Mouse (Mus musculus): ENCODE measurements around the gene Capn1. TPM values are rescaled to one million over a fixed set of nuclear protein-coding genes. Genes with fewer than 3 reads are reported as not detected.
"Not testable (repeated sequence)": the region's sequence is repeated elsewhere in the genome, so short reads cannot be mapped to it uniquely, and the experiment has no call there.

Capn1 gene
- 10 to 100 TPM; 31.6 to 35.5 TPM for total RNA-seq (2021)
- long read RNA-seq, experiment 1, partial matches to known transcripts: 2 of 46 reads
- long read RNA-seq, experiment 1, other reads (novel, unspliced or antisense): 44 of 46 reads
- long read RNA-seq, experiment 2, partial matches to known transcripts: 7 of 26 reads
- long read RNA-seq, experiment 2, other reads (novel, unspliced or antisense): 19 of 26 reads

DNA sequence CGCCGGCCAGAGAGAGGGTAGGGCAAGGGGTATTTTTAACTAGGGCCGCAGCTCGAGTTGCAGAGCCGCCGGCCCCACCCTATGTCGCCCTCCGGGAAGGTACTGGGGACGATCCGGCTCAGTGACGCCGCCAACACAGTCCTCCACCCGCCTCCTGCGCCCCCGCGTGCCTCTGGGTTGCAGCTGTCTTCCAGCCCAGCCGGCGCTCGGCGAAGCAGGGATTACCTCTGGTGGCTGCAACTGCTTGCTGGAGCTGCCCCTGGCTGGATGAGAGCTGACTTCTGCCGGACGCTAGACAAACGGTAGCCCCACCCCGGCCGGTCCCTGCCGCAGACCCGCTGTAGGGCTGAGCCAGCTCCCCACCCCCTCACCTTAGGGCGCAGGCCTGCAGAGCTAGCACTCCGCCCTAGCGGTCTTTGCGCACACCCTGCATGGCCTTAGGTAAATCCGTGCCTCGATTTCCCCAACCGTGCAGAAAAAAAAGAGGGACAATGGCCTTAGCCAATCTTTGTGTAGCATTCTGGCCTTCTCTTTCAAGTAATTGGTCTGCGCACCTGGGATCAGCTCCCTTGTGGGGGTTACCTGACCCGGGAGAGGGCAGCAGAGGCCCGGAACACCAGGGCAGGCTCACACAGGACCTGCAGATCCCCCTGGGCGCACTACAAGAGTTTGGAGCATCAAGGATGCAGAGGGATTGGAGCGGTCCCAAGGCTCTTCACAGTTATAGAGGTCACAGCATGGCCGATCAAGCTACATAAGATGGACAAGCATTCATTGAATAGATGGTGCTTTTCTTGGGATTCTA lies at the start of gene Capn1:
Gene Capn1, minus strand, starts transcription at position 387 of the 805 bp plus-strand sequence.
- DNase-seq (ENCODE audit: low spot score in 2 of 2): peak; percentile 69 to 70

- DNase-seq (ENCODE audit: low spot score in 2 of 2): no peak
These were observed 47.4 kb upstream of the Capn1 start for GRCm38 (mm10) chr19:6063081-6063480.

- no peak for DNase-seq (ENCODE audit: low spot score in 2 of 2)
These were observed 46.7 kb upstream of the Capn1 start for GRCm38 (mm10) chr19:6062418-6062817.

- no peak for DNase-seq (ENCODE audit: low spot score in 2 of 2)
These were observed 46.1 kb upstream of the Capn1 start for GRCm38 (mm10) chr19:6061641-6062302.

- DNase-seq (ENCODE audit: low spot score in 2 of 2): peak; percentile 86 to 87
These were observed 45.4 kb upstream of the Capn1 start, which contains the start of gene Znhit2 for GRCm38 (mm10) chr19:6061021-6061533. Gene Znhit2 (plus strand): TSS chr19:6061192.

GRCm38 (mm10) chr19:6058966-6059365 lies 43.3 kb upstream of the Capn1 start:
- DNase-seq (ENCODE audit: low spot score in 2 of 2): peak in 1 of 2 experiments; percentile 18

- DNase-seq (ENCODE audit: low spot score in 2 of 2): peak in 1 of 2 experiments; percentile 15
These were observed 42.8 kb upstream of the Capn1 start for GRCm38 (mm10) chr19:6058513-6058912.

DNA sequence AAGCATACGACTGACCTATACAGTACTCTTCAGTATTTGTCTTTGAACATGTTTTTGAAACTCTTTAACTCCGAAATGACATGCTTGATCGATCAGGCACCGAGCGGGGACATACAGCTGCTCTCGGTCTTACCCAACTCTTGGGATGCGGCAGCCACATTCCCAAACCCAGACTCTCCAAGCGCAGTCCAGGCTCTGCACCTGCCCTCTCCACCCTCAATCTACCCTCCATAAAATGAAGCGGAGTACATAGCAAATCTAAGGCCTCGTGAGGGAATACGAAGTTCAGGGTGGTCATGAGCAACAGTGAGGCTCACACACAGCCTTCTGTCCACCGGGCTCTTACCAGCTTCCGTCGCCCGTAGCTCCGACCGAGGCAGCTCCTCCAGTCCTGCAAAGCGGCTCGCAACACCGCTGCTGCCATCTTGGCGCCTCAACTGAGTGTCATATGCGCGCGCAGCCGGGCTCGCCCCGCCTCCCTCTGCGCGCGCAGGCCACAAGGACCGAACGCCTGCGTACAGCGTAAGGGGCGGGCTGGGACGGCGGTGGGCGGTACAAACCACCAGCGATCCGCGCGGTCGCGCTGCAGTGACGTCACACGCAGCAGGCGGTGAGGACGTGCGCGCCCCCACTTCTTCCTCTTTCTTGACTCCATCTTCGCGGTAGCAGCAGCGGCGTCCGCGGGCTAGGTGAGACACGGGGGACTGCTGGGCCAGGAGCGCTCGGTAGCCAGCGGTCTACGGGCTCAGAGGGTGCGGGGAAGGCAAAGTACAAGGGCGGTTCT lies 41.8 kb upstream of the Capn1 start, which contains the start of the genes Mrpl49 and Fau:
Gene Mrpl49, minus strand, starts transcription at position 473 of the 784 bp plus-strand sequence.
Gene Fau, plus strand, starts transcription at position 532 of the 784 bp plus-strand sequence.
- peak; percentile 98 to 99 for DNase-seq (ENCODE audit: low spot score in 2 of 2)

GRCm38 (mm10) chr19:6056696-6057095 lies 41.0 kb upstream of the Capn1 start:
- peak in 1 of 2 experiments; percentile 17 for DNase-seq (ENCODE audit: low spot score in 2 of 2)

DNA sequence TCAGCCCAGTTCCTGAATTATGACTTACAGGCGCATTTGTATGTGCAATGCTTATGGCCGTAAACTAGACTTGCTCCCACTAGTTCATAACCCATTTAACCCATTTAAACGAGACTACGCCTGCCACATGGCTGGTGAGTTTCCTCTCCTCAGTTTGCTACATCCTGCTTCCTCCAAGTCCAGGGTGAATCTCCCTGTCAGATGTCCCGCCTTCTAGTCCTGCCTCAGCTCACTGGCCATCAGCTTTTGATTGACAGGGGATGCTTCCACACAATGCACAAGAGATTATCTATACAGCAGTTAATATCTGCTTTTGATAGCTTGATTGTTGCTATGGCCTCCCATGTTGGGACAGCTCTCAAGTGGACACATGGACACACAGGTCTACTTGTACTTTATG lies 38.6 kb upstream of the Capn1 start:
- no peak for DNase-seq (ENCODE audit: low spot score in 2 of 2)

DNA sequence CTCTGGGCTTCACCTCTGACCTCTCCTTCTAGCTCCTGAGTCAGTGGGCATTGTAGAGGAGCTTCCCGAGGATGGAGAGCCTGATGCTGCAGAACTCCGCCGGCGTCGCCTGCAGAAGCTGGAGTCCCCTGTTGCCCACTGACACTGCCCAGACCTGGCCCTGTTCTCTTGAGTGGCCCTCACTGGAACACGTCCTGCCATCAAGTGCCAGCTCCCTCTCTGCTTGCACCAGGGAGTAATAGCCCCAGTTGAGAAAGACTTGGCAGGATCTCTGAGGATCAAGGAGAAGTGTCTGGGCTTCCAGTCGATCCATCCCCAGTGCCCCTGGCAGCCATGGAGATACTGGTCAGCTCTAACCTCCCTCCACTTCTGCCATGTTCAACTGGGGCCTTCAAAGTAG lies 36.8 kb upstream of the Capn1 start:
- DNase-seq (ENCODE audit: low spot score in 2 of 2): no peak

- DNase-seq (ENCODE audit: low spot score in 2 of 2): no peak
These were observed 33.1 kb upstream of the Capn1 start for GRCm38 (mm10) chr19:6048681-6049410.

GRCm38 (mm10) chr19:6047899-6048166 lies 32.1 kb upstream of the Capn1 start:
- DNase-seq (ENCODE audit: low spot score in 2 of 2): no peak

DNA sequence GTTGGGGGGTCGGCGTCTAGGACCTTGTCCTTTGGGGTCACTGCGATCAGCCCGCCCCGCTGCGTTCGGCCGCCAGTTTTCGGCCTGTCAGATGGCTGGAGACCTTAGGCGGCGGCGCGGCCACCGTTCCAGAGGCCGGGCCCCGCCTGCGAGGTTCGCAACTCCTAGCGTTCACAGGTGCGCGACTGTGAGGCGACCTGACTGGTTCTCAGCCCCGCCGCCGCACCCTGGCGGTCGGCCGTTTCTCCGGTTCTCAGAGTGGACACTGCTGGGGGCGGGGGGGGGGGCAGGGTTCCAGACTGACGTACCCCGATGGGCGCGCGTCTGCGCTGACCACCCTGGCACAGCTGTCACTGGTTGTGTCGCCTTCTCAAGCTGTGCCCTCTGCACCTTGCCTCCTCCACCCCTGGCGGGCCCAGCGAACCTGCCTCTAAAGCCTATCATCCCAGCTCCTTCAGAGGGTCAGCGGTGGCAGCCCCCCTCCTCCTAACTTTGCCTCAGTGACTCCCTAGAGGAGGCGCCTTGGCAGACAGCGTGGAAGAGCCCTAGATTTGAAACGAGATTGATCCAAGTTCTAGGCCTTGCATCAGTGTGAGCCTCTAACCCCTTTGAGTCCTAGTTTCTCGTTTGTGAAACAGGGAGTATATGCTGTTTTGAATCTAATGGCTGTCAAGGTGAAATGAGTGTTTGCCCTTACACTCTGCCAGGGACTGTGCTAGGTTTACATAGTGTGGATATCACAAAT lies 31.6 kb upstream of the Capn1 start:
- no peak for DNase-seq (ENCODE audit: low spot score in 2 of 2)

- peak; percentile 87 to 92 for DNase-seq (ENCODE audit: low spot score in 2 of 2)
These were observed 30.8 kb upstream of the Capn1 start, which contains the start of gene Syvn1 for GRCm38 (mm10) chr19:6046294-6047153. Gene Syvn1 (plus strand): TSS chr19:6046576.

DNA sequence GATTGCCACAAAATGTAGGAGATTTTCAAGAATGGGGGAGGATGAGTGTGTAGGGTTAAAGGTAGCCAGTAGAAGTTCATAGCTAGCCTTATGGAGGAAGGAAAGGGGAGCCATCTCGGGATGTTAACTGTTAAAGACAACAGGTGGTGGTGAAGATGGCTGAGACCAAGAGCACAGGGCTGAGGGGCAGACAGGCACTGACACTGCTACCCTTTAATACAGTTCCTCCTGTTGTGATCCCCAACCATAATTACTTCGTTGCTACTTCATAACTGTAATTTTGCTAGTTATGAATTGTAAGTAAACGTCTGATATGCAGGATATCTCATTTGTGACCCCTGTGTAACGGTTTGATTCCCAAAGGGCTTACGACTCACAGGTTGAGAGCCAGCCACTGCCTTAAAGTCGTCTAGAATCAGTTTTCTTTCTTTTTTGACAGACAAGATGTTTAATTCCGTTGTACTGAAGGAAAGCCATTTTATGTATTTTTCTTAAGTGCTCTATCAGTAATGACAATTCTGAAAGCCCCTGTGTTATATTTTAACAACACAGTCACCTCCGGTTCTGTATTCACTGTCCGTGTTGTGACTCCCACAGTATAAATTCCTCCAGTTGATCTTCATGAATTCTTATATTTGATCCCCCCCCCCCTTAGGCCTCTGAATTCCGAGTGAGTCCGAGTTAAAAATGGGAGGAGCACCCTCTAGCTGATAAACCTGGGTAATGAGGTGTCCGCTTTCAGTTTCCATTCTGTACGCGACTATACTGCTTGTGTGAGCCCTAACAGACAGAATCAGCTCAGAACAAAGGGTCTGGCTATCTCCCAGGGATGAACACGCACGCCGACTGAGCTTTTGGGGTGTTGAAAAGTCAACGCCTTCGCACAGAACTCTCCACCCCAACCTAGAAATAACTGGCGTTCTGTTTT lies 29.9 kb upstream of the Capn1 start:
- no peak for DNase-seq (ENCODE audit: low spot score in 2 of 2)

- DNase-seq (ENCODE audit: low spot score in 2 of 2): not testable (repeated sequence)
These were observed 28.4 kb upstream of the Capn1 start for GRCm38 (mm10) chr19:6044102-6044501.
